Mouse (Mus musculus) regulatory T cell (primary cell): ENCODE measurements around the gene Gjb5.

Experiments used
- in situ Hi-C: fragments of 300-600 bp; cut with MboI, MseI; formaldehyde crosslinking; loops from one replicate; pipeline ENCODE4 v1.15.1; 2025; ENCODE audit warnings: high pct_unique_total_duplicates

Gene Gjb5

DNA sequence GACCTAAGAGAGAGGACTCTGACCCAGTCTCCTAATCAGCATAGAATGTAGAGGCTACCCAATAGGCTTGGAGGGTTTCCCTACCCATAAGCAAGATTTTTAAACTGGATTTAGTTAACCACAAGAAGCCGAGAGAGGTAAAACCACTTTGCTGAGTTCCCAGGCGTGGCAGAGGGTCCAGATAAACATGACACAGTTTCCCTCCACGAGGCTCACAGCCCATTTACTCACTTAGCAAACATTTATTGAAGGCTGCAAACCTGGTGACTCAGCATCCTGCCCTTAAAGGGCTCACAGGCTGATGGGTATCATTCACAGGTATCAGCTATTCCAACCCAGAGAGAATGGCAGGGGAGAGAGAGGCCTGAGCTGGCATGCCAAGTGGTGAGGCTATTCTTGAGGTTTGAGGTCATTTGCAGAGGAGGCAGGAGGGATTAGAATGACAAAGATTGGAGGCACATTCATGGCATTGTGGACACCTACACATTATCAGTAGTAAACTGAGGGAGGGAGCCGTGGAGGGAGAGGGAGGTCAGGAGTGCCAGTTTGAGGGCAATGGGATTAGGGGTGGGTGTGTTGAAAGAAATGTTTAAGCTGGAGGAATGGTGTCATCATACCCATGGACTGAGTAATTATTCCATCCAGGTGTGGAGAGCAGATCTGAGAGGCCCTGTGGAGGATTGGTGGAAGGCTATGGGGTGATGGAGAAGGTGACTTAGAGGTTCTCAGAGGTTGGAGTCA lies 8.3 kb downstream of the Gjb5 start:
- in situ Hi-C loops = no loop called here

DNA sequence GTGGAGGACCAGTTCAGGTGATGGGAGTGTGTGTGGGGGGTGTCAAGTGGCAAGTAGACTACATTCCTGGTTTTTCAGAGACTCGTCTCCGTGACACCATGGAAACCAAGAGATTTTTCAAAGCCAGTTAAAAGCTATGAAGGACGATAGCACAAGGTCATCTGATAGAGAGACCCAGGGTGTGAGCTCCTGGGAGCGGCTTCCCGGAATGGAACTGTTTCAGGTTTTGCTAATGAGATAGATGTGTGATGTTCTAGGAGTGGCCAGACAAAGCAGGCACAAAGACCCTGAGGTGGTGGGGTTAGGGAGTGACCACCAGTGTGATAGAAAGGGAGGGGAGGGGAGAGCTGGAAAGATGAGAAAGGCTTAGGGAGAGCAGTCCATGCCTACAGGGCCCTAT lies 13.0 kb downstream of the Gjb5 start:
- in situ Hi-C loops = no loop called here

DNA sequence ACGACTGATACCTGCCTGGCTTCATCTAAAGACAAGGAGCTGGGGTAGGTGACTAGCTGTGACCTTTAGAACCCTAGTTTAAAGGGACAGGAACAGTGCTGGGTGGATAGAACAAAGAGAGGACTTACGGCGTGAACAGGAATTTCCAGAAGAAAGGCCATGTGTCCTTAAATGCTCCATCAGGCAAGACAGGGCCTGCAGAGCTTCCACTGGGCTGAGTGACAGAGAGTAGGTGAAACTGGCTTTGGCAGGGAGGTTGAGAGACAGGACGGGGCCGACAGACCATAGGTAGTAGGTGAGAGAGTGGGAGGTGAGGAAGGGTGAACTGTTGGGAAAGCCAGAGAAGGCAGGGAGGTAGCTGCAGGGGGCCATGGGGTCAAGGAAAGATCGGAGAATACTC lies 16.6 kb downstream of the Gjb5 start:
- in situ Hi-C loops = no loop called here

DNA sequence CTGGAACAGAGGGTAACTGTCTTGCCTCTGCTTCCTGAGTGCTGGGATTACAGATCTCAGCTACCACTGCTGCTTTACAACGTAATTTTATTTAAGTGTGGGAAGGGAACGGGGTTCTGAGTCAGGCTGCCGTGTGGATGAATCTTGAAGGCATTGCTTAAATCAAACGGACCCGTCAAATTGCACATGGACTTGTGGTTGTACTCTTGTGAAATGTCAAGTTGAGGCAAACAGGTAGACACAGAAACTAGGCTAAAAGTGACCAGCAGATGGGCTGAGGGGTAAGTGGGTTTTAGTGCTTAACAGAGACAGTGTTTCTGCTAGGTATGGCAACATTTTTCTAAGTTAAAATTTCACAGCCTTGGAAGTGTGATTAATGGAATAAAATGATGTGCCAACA lies 20.3 kb downstream of the Gjb5 start:
- in situ Hi-C loops = no loop called here

DNA sequence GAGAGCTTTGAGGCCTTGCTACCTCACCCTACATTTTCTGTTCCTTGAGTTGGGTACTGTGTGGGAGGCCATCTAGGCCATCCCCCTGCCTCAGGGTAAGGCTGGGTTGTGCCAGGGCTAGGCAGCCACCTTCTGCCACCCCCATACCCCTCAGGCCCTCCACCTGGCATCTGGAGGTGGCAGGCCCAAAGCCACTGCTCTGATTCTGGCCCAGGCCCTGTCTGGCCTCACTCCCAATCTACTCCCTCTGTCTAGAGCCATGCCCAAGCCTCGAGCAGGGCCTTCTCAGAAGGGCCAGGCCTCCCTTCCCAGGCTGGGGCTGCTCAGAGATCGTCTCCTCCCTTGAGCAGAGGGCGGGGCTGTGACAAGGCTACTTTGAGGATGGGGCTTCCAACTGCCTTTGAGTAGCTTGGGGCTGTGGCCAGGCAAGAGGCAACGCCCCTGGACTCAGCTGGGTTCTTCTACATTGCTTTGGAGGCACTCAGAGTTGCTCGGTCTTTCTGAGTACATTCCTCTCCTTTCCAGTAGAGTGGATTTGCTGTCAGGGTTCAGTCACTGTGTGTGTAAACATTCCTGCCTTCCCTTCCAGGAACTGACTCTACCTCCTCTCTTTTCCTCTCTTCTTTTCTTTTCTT lies 23.0 kb downstream of the Gjb5 start:
- in situ Hi-C loops = no loop called here

GRCm38 (mm10) chr4:127331171-127331570 lies 26.8 kb downstream of the Gjb5 start:
- in situ Hi-C loops = no loop called here

DNA sequence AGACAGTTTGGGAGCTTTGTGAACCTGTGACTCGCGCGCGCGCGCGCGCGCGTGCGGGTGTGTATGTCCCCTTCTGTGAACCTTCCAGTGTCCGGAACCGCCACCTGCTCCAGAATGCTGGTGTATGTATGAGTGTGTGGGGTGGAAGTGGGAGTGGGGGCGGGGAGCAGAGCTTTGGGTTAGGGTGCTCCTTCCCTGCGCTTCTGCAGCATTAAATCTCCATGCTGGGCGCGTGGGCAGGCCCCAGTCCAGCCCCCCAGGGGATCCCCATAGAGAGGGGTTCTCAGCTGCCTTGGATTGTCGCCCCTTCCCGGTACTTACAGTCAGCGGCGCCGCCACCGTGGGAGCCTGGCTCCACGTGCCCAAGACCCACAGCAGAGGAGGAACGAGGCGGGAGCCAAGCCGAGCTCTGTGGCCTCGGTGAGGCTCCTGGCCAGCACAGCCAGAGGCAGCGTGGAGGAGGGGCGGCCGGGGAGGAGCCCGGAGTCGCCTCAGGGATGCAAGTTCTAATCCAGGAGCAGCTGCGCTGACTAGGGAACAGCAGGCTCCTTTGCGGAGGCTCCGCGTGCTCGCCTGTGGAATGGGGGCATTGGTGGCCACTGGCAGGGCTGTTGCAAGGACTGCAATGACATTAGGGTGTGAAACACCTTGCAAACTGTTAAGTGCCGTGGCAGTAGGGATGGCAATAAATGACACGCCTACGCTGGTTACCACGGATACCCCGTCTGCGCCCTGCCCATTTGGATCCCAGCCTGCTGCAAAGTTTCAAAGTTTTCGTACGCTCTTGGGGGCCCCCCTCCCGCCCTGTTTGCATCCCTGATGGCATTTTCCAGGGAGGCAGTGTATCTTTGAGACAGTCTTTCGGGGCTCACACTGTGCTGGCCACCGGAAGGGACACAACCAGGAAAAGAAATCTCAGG lies 27.5 kb downstream of the Gjb5 start, which contains the start of gene Gjb3:
Gene Gjb3, minus strand, starts transcription at position 664 of the 920 bp plus-strand sequence.
- in situ Hi-C loops = no loop called here

DNA sequence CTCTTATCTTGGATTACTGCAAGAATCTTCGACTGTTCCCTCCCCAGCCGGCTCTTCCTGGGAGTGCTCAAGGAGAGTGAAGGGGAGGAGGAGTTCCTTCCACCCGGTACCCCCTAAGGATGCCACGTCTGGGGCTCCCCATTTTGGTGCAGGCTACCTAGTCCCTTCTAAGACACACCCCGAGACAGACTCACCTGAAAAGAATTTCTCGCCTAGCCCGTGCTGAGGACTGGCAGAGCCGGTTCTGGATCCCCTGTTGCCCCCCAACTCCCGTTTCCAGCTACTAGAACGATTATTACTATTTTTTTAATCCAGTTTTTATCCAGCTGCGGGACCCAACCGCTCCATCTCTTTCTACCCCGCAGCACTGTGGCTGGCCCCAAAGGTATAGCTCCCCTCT lies 28.2 kb downstream of the Gjb5 start:
- in situ Hi-C loops = no loop called here

GRCm38 (mm10) chr4:127329046-127329445 lies 28.9 kb downstream of the Gjb5 start:
- in situ Hi-C loops = no loop called here

DNA sequence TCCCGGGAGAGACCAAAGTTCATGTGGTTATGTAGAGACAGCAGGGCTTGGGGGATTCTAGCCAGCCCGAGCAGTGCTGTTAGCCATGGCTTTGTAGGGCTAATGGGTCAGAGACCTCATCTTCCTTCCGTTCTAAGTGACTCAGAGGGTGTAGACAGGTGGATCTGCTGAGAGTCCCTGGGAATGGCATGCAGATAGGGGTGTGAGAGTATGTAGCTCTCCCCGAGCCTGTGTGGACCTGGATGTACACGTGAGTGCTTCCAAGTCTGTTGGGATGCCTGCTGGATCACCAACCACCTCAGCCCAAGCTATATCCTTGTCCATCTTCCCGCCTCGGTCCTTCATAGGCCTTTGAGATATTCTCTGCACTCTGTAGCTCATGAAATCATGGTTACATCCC lies 29.6 kb downstream of the Gjb5 start:
- in situ Hi-C loops = no loop called here

DNA sequence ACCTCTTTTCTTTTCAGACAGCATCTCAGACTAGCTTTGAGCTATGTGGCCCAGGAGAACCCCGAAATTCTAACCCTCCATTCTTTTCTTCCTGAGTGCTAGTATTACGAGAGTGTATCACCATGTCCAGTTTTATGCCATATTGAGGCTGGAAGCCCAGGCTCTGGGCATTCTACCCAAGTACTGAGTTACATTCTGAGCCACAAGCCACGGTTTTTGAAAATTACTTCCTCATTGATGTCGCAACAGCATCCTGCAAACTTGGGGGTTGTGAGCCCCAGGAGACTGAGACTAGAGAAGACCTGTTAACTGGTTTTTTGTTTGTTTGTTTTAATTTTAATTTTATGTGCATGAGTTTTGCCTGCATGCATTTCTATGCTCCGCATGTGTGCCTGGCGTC lies 30.2 kb downstream of the Gjb5 start:
- in situ Hi-C loops = no loop called here

DNA sequence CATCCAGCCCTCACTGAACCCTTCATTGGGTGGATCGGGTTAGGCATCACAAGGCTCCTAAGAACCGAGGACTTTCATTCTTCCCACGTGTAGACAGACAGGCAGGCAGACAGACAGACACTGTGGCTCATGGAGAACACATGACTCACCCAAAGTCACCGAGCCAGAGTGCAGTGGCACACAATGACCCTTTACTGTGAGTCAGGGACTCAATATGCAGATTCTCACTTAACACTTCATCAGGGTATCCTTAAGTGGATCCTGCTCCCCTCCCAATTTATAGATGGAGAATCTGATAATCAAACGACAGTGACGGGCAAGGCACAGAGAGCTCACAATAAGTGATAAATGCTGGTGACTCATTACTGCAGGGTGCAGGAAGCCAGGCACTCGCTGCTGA lies 30.7 kb downstream of the Gjb5 start:
- in situ Hi-C loops = no loop called here

DNA sequence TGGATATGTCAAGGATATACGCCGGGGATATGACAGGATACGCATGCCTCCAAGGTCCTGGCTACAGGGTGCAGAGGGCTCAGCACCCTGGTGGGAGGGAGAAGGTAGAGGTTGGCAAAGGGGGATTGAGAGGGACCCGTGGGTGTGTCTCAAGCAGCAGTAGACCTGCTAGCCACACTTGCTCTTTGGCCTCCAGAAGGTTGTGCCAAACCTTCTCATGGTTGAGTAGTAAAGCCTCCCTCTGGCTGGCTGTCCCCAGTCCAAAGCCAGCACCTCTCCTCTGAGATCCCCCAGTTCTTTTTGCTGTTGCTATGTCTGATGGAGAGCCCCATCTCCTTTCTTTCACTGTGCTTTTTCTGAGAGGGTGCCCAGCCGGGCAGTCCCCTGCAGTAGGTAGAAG lies 32.7 kb downstream of the Gjb5 start:
- in situ Hi-C loops = no loop called here

GRCm38 (mm10) chr4:127324759-127325158 lies 33.2 kb downstream of the Gjb5 start:
- in situ Hi-C loops = no loop called here

DNA sequence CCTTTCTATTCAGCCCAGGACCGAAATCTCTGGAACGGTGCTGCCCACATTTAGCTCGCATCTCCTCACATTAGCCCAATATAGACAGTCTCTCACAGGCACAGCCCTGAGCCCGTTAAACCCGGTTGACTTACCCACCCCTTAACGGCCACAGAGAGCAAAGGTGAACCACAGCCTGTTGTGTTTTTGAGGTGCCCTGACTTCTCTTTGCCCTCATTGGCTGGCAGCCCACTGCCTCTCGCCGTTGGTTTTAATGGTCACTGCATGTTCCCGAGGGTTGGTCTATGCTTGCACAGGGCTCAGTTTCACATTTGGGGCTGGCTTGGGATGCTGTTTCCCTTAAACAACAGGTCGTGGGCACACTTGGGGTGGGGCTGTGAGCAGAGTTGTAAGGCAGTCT lies 33.7 kb downstream of the Gjb5 start:
- in situ Hi-C loops = no loop called here

DNA sequence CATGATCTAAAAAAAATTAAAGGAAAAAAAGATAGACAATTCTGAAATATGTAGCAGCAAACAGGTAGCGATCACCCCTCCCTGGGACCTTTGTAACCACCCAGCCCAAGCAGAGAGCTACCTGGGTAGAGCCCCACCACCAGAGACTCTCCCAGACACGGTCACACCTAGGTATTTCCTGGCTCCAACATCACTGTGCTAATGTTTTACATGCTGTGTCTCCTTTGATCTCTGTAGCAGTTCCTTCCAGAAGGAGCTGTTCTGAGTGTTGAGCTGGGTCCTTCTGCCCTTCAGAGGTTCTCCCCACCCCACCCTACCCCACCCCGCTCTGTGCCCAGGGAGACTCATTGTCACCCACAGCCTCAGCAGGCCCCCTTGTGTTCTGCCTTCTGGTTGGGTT lies 34.3 kb downstream of the Gjb5 start:
- in situ Hi-C loops = no loop called here

DNA sequence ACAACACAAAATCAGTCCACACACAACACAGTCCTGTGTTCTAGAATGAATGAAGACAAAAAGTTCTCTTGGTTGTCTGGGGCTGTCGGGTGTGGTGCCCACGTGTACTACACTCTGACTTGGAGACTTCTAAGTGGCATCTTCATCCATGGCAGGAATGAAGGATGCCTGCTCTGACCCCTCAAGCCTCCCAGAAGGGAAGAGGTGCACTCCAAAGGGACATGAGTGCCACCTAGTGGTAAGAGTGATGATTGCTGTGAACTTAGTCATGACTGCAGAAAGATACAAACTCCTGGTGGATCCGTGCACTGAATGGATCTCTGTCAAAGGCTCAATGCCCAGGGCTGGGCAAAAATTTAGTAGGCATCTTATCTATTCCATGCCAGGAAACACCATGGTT lies 38.4 kb downstream of the Gjb5 start:
- in situ Hi-C loops = no loop called here

DNA sequence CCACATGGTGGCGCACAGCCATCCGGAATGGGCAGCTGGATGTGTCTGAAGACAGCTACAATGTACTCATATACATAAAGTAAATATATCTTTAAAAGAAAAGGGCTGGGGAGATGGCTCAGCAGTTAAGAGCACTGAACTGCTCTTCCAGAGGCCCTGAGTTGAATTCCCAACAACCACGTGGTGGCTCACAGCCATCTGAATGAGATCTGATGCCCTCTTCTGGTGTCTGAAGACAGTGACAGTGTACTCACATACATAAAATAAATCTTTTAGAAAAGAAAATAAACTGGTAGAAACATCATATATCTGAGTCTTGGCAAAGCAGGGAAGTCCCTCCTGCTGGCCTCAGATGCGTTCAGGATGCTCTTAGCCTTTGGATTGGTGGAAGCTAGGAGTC lies 40.8 kb downstream of the Gjb5 start:
- in situ Hi-C loops = no loop called here

DNA sequence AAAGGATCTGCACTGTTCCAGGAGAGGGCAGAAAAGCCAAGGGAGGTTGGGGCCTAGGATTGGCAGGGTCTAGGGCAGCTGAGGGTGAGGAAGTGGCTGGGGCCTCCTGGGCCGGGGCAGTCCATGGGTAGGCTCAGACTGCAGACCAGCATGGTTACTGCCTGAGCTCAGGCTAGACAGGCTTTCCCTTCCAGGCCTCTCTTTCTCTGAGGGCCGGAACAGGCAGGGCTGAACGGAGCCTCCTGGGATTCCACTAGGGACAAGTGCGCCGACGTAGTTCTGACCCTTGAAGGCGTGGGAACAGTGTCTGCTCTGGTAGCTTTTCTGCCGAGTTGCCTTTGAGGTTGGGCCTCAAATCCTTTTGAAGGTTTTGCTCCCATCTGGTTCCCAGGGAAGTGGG lies 42.2 kb downstream of the Gjb5 start:
- in situ Hi-C loops = no loop called here

DNA sequence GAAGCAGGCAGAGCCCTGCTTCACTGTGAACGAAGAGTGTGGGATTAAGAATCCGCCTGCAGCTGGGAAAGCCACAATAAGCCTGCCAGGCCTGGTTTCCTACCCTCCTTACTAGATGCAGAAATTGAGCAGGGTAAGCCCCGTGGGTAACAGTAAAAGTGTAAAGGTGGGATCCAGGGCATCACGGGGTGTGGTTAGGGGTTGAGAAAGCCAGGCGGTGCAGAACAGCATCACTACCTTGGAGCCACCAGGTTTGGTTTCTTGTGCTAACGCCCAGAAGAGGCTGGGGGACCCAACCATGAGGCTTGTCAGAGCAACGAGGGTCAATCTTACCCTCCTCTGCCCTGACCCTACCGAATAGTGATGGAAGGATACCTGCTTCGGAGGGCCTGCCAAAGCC lies 43.4 kb downstream of the Gjb5 start:
- in situ Hi-C loops = no loop called here

- in situ Hi-C loops = no loop called here
Observed at GRCm38 (mm10) chr4:127313861-127314260, 44.1 kb downstream of the Gjb5 start, which contains the start of gene Gja4. Gene Gja4 (minus strand): TSS chr4:127314039.

DNA sequence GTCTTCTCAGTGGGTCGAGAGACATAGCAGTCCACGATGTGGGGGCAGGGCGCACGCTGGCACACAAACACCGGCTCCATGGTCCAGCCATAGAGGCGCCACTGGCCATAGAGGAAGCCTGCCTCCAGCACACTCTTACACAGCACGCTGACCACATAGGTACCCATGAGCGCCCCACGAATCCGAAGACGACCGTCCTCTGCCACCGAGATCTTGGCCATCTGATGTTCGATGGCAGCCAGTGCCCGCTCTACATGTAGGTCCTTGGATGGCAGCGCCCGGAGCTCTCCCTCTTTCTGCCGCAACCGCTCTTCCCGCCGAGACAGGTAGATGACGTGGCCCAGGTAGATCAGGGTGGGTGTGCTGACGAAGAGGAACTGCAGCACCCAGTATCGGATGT lies 45.6 kb downstream of the Gjb5 start:
- in situ Hi-C loops = no loop called here
